Mouse (Mus musculus) ES-Bruce4 (cell line): ENCODE measurements around the gene A4gnt. TPM values are rescaled to one million over a fixed set of nuclear protein-coding genes. Genes with fewer than 3 reads are reported as not detected.

Experiments
- H3K27ac ChIP-seq: 2 replicates; pipeline ENCODE4 v1.5.1; 2012; ENCODE audit warnings: low read length, inconsistent platforms; ENCODE audit not compliant: insufficient read depth
- H3K27me3 ChIP-seq: 2 replicates; pipeline ENCODE4 v1.6.1; 2012; ENCODE audit warnings: mild to moderate bottlenecking, low read length, inconsistent platforms; ENCODE audit not compliant: control insufficient read depth, poor library complexity, insufficient read depth, severe bottlenecking
- H3K36me3 ChIP-seq: 2 replicates; pipeline ENCODE4 v1.6.1; 2012; ENCODE audit warnings: inconsistent platforms, mild to moderate bottlenecking, low read length, moderate library complexity; ENCODE audit not compliant: control insufficient read depth, poor library complexity, insufficient read depth, severe bottlenecking
- H3K4me1 ChIP-seq: one replicate; pipeline ENCODE4 v1.8.1; 2011; ENCODE audit warnings: low read length; ENCODE audit not compliant: control insufficient read depth, insufficient read depth
- H3K4me3 ChIP-seq: 2 replicates; pipeline ENCODE4 v1.5.1; 2011; ENCODE audit warnings: low read depth, mild to moderate bottlenecking, low read length
- H3K9ac ChIP-seq: 2 replicates; pipeline ENCODE4 v1.6.1; 2012; ENCODE audit warnings: low read depth, mild to moderate bottlenecking, inconsistent platforms; ENCODE audit not compliant: poor library complexity, severe bottlenecking
- H3K9me3 ChIP-seq: replicated peaks from 2 replicates; pipeline ENCODE4 v1.6.1; 2012; ENCODE audit warnings: mild to moderate bottlenecking, low read length, inconsistent platforms; ENCODE audit not compliant: control insufficient read depth, poor library complexity, insufficient read depth, severe bottlenecking
- CTCF ChIP-seq: IDR thresholded peaks from one replicate; pipeline ENCODE4 v1.8.1; 2011; ENCODE audit warnings: low read depth, low read length
- EP300 ChIP-seq: IDR thresholded peaks from 2 replicates; pipeline ENCODE4 v1.6.1; 2011; ENCODE audit warnings: low read depth, low read length; ENCODE audit not compliant: insufficient read depth
- POLR2A ChIP-seq: IDR thresholded peaks from one replicate; pipeline ENCODE4 v1.8.1; 2011; ENCODE audit warnings: low read length; ENCODE audit not compliant: insufficient read depth
- polyA plus RNA-seq: library from polyadenylated mRNA; stranded (reverse); fragments of >200 nt; gene quantifications from 2 replicates; pipeline ENCODE4 v1.2.4, GENCODE M21; 2011; ENCODE audit warnings: low read depth; ENCODE audit not compliant: missing spikeins, insufficient read depth, insufficient read length

The A4gnt gene
- polyA plus RNA-seq, 1 experiment, result not detected

GRCm38 (mm10) chr9:99662406-99662805, 50.1 kb downstream of the A4gnt start:
- H3K9me3 ChIP-seq, result no peaks in the 10 kb centered on the region
- no peak overlapping the region for H3K4me3 ChIP-seq
- no peaks in the 10 kb centered on the region for H3K36me3 ChIP-seq
- peak; percentile 84 for TF ChIP-seq CTCF
- TF ChIP-seq EP300, result no peak
- H3K27me3 ChIP-seq, result no peaks in the 10 kb centered on the region
- no peak overlapping the region for H3K27ac ChIP-seq
- H3K9ac ChIP-seq, result no peak overlapping the region
- H3K4me1 ChIP-seq, result peaks cover 1% of the 10 kb centered on the region

- H3K9ac ChIP-seq, result no peak overlapping the region
- no peak overlapping the region for H3K4me3 ChIP-seq
- peaks cover 2% of the 10 kb centered on the region; the same call in 1 of the 2 replicates for H3K36me3 ChIP-seq
These were observed 50.6 kb downstream of the A4gnt start for GRCm38 (mm10) chr9:99662887-99663286.

GRCm38 (mm10) chr9:99667596-99667995, 55.3 kb downstream of the A4gnt start:
- no peaks in the 10 kb centered on the region for H3K27me3 ChIP-seq
- peaks cover 2% of the 10 kb centered on the region; the same call in 1 of the 2 replicates for H3K36me3 ChIP-seq
- no peaks in the 10 kb centered on the region for H3K4me1 ChIP-seq
- TF ChIP-seq CTCF, result no peak
- no peak for TF ChIP-seq POLR2A
- no peak for TF ChIP-seq EP300
- no peak overlapping the region for H3K9ac ChIP-seq
- no peaks in the 10 kb centered on the region for H3K9me3 ChIP-seq
- H3K27ac ChIP-seq, result no peak overlapping the region
- H3K4me3 ChIP-seq, result no peak overlapping the region

More at GRCm38 (mm10) chr9:99662887-99663286, 50.6 kb downstream of the A4gnt start:
- Histone ChIP-seq H3K4me1 (peaks cover 1% of the 10 kb centered on the region), H3K9me3 (no peaks in the 10 kb centered on the region), H3K27ac (no peak overlapping the region), H3K27me3 (no peaks in the 10 kb centered on the region)
- TF ChIP-seq EP300 (no peak), POLR2A (no peak), CTCF (no peak)

- H3K4me1 ChIP-seq, result peaks cover 2% of the 10 kb centered on the region
- H3K9me3 ChIP-seq, result no peaks in the 10 kb centered on the region
- H3K4me3 ChIP-seq, result no peak overlapping the region
- TF ChIP-seq EP300 (no peak), POLR2A (no peak), CTCF (peak; percentile 62)
- no peak overlapping the region for H3K9ac ChIP-seq
- H3K27me3 ChIP-seq, result no peaks in the 10 kb centered on the region
- no peak overlapping the region for H3K27ac ChIP-seq
- peaks cover 2% of the 10 kb centered on the region; the same call in 1 of the 2 replicates for H3K36me3 ChIP-seq
These were observed 59.3 kb downstream of the A4gnt start for GRCm38 (mm10) chr9:99671603-99672002.

Other genes starting within 250 kb of the A4gnt start
- gene Mras, start 175.1 kb upstream of the A4gnt start, polyA plus RNA-seq, result 6.0 and 7.9 TPM in 2 replicates
- gene Nme9, start 161.0 kb upstream of the A4gnt start, polyA plus RNA-seq, result not detected in 2 replicates
- gene Armc8, start 43.6 kb upstream of the A4gnt start, polyA plus RNA-seq, result 43.8 and 48.2 TPM in 2 replicates
- gene Dbr1, start 36.7 kb upstream of the A4gnt start, polyA plus RNA-seq, result 22.7 and 32.9 TPM in 2 replicates
- gene Dzip1l, start 17.0 kb downstream of the A4gnt start, polyA plus RNA-seq, result 13.5 and 14.8 TPM in 2 replicates
- gene Cldn18, start 104.8 kb downstream of the A4gnt start, polyA plus RNA-seq, result not detected in 2 replicates